ENCODE assay signal across 20 mouse cellular contexts in the genomic region with DNA sequence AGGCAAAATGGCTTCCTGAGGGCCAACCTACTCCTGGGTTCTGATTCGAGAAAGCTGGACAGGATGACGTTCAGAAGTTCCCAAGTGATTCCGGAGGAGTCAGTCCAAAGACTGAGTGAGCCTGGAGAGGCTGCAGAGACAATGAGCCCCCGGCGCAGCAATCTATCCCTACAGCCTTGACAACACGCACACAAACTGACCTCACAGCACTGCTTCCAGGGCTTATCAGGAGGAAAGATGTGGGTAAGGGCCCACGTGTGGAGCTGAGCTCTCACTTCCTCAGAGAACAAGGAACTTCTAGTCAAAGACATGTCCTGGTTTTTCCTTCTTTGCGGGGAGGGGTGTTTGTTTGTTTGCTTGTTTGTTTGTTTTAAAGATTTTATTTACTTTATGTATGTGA. TPM values are rescaled to one million over a fixed set of nuclear protein-coding genes. Genes with fewer than 3 reads are reported as not detected.
"Had no signal": no experiment of that assay in that cellular context is flagged by ENCODE, and none has a peak within 500 bp of the region (broad histone marks: within the 10 kb centered on the region; RNA-seq: fewer than 3 reads in every experiment).

No protein-coding gene starts in this region.

- H3K4me1 ChIP-seq: neural tube, embryonic 15.5 days; stomach, embryonic 15.5 days had no signal

- H3K36me3 ChIP-seq: lung, embryonic 15.5 days; midbrain, embryonic 10.5 days; midbrain, embryonic 12.5 days; neural tube, embryonic 13.5 days; neural tube, embryonic 15.5 days; stomach, embryonic 15.5 days had no signal

- H3K9ac ChIP-seq: lung, embryonic 15.5 days; midbrain, embryonic 12.5 days; neural tube, embryonic 13.5 days; neural tube, embryonic 15.5 days; stomach, embryonic 15.5 days had no signal

- H3K9me3 ChIP-seq: lung, embryonic 15.5 days; midbrain, embryonic 10.5 days; midbrain, embryonic 12.5 days; neural tube, embryonic 13.5 days; neural tube, embryonic 15.5 days; stomach, embryonic 15.5 days had no signal

- H3K27me3 ChIP-seq: lung, embryonic 15.5 days; midbrain, embryonic 12.5 days; neural tube, embryonic 13.5 days; neural tube, embryonic 15.5 days; stomach, embryonic 15.5 days had no signal

- ATAC-seq: midbrain, embryonic 16.5 days had no signal

- DNase-seq: lung, adult 2 months; lung, postnatal 14 days; lung, postnatal 36 days; midbrain, embryonic 14.5 days; retina, postnatal 1 day; right cerebral cortex, postnatal 14 days; thymus, adult 2 months; thymus, postnatal 25 days; thymus, postnatal 4 days had no signal

- H3K27ac ChIP-seq: lung, embryonic 15.5 days; macrophage; midbrain, embryonic 10.5 days; midbrain, embryonic 12.5 days; neural tube, embryonic 13.5 days; neural tube, embryonic 15.5 days; stomach, embryonic 15.5 days; stomach, postnatal 0 days had no signal

- H3K4me3 ChIP-seq: lung, embryonic 15.5 days; midbrain, embryonic 10.5 days; midbrain, embryonic 12.5 days; myocyte; neural tube, embryonic 13.5 days; neural tube, embryonic 15.5 days; stomach, embryonic 15.5 days had no signal

- H3K4me2 ChIP-seq: lung, embryonic 15.5 days; midbrain, embryonic 12.5 days; neural tube, embryonic 13.5 days; neural tube, embryonic 15.5 days; stomach, embryonic 15.5 days had no signal

RNA-seq across cellular contexts. Expression of a gene that starts 18.7 kb away (rescaled TPM):
- total RNA-seq: megakaryocyte progenitor cell, adult 5-6 weeks had no signal
